Mouse (Mus musculus) liver, embryonic 12.5 days (tissue): ENCODE results near the gene Gramd1c. TPM values are rescaled to one million over a fixed set of nuclear protein-coding genes. Genes with fewer than 3 reads are reported as not detected.

ENCODE experiments used
- ATAC-seq: fragments of 200-750 bp; cut with Nextera tagmentation; 2 replicates; pipeline ENCODE4 v1.8.0; 2017; ENCODE audit warnings: moderate number of reproducible peaks, mild to moderate bottlenecking, moderate library complexity
- H3K27ac ChIP-seq: fragments of 300-500 bp; sonication (generic); 2 replicates; pipeline ENCODE4 v1.5.1; 2016; ENCODE audit warnings: mild to moderate bottlenecking
- H3K27me3 ChIP-seq: fragments of 300-500 bp; sonication (generic); replicated peaks from 2 replicates; pipeline ENCODE4 v1.6.1; 2016; ENCODE audit warnings: mild to moderate bottlenecking, moderate library complexity
- H3K36me3 ChIP-seq: fragments of 300-500 bp; sonication (generic); 2 replicates; pipeline ENCODE4 v1.6.1; 2016; ENCODE audit warnings: mild to moderate bottlenecking, moderate library complexity
- H3K4me1 ChIP-seq: fragments of 300-500 bp; sonication (generic); 2 replicates; pipeline ENCODE4 v1.6.1; 2016
- H3K4me2 ChIP-seq: fragments of 300-500 bp; sonication (generic); 2 replicates; pipeline ENCODE4 v1.6.1; 2016; ENCODE audit warnings: mild to moderate bottlenecking, moderate library complexity
- H3K4me3 ChIP-seq: fragments of 300-500 bp; sonication (generic); 2 replicates; pipeline ENCODE4 v1.5.1; 2016; ENCODE audit warnings: mild to moderate bottlenecking, moderate library complexity
- H3K9ac ChIP-seq: fragments of 300-500 bp; sonication (generic); 2 replicates; pipeline ENCODE4 v1.6.1; 2016; ENCODE audit warnings: mild to moderate bottlenecking, moderate library complexity
- H3K9me3 ChIP-seq: fragments of 300-500 bp; sonication (generic); replicated peaks from 2 replicates; pipeline ENCODE4 v1.6.1; 2016; ENCODE audit warnings: mild to moderate bottlenecking, moderate library complexity
- WGBS: fragments of 180-500 bp; shearing (Covaris S2); methylation state at CpG from one replicate; pipeline ENCODE4 v1.1.7; 2016; ENCODE audit not compliant: insufficient replicate concordance; 5-methylcytosine and 5-hydroxymethylcytosine counted together
- microRNA-seq: library from miRNA; unstranded; fragments of <30 nt; microRNA quantifications from one replicate; pipeline ENCODE4, GENCODE M21; 2017
- polyA plus RNA-seq: library from polyadenylated mRNA; unstranded; fragments of >200 nt; fragmentation: Nextera tagmentation; extraction: Ambion mirVana; gene quantifications from 2 replicates; pipeline ENCODE4 v1.2.1, GENCODE M21; 2016

Gramd1c gene
- polyA plus RNA-seq, 1 experiment from 2014 or later, result 3.7 TPM

DNA sequence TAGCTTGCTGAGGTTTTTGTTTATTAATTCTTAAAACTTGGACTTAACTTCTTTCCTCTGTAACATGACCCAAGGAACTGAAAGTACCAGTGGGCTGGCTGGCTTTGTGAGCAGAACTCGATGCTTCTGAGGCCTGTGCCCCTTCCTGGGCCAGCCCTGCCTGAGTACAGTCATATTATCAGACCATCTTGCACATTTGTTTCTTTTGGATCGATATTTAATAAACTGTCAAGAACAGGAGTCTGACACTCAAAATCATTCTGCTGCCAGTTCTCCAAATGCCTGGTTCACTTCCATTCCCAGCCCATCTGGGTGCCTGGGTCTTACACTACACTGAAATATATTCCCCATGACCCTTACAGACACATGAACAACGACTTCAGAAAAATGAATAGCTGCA is 117.3 kb downstream of the Gramd1c start:
- 53% methylated on average over 3 of the region's 3 CpGs for WGBS
- Histone ChIP-seq H3K4me1 (no peaks in the 10 kb centered on the region), H3K4me2 (no peak overlapping the region), H3K9ac (no peak overlapping the region), H3K27me3 (no peaks in the 10 kb centered on the region), H3K27ac (no peak overlapping the region), H3K4me3 (no peak overlapping the region), H3K9me3 (no peaks in the 10 kb centered on the region), H3K36me3 (no peaks in the 10 kb centered on the region)
- ATAC-seq, result no peak

DNA sequence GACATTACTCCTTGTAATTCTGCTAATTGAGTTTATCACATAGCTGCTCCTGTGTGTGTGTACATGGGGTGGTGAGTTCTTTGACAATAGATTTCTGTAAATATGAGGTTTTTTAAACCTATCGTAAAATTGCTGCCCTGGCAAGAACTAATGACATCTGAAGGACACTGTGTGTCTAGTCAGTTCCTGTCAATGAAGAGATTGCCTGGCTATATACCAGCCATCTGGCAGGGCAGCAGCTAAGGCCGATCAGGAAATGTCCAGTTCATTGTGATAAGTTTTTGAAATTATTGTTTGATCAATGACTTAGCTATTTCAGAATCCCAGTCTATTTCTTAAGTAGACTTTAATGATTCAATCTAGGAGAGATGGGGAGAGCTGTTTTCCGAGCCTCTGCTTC is 117.8 kb downstream of the Gramd1c start:
- ATAC-seq, result no peak
- Histone ChIP-seq H3K4me3 (no peak overlapping the region), H3K9me3 (no peaks in the 10 kb centered on the region), H3K4me1 (no peaks in the 10 kb centered on the region), H3K27me3 (no peaks in the 10 kb centered on the region), H3K9ac (no peak overlapping the region), H3K27ac (no peak overlapping the region), H3K4me2 (no peak overlapping the region), H3K36me3 (no peaks in the 10 kb centered on the region)
- WGBS, result 73% methylated on average over 3 of the region's 3 CpGs

DNA sequence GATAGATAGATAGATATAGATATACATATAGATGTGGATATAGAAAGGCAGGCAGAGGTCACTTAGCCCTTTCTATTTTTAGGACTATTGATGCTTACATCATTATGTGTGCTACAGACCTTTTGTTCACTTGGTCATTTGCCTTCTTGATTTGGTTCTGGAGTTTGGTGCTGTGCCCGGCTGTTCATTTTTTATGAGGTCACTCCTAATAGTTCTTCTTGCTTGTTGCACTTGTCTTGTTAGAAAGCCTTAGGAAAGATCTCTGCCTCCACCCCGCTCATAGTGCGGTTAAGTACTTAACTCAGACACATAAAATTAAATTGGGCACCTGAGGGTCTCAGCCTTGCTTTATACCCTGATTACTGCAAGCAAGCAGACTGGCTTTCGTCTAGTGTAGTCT is 122.3 kb downstream of the Gramd1c start:
- ATAC-seq, result no peak
- WGBS, result 90% methylated on average over 4 of the region's 4 CpGs

DNA sequence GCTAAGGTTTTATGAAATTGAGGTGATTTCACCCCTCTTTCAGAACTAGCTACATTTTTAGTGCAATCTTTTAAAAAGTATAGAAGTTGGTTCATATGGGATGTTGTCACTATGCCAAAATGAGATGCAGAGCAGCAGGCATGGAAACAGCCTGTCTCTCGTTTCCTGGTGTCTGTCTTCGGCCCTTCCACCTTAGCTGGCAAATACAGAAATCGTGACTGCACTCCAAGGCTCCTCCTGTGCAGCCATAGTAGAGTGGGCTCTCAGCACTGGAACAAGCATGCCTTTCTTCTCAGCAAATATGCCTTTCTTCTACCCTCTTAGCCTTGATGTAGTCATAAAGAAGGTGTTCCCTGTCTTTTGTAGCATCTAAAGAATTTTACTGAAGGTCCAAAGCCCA is 127.3 kb downstream of the Gramd1c start:
- no peak overlapping the region for H3K27ac ChIP-seq
- no peak overlapping the region for H3K4me3 ChIP-seq
- H3K9me3 ChIP-seq, result no peaks in the 10 kb centered on the region
- H3K27me3 ChIP-seq, result no peaks in the 10 kb centered on the region
- peaks cover 6% of the 10 kb centered on the region for H3K4me1 ChIP-seq
- 60% methylated on average over 3 of the region's 3 CpGs for WGBS
- H3K36me3 ChIP-seq, result no peaks in the 10 kb centered on the region
- ATAC-seq, result no peak
- no peak overlapping the region for H3K9ac ChIP-seq
- H3K4me2 ChIP-seq, result no peak overlapping the region

More for the DNA sequence above, 122.3 kb downstream of the Gramd1c start:
- H3K27me3 ChIP-seq, result no peaks in the 10 kb centered on the region
- H3K4me1 ChIP-seq, result peaks cover 6% of the 10 kb centered on the region
- no peak overlapping the region for H3K4me2 ChIP-seq
- H3K36me3 ChIP-seq, result no peaks in the 10 kb centered on the region
- no peak overlapping the region for H3K4me3 ChIP-seq
- no peak overlapping the region for H3K27ac ChIP-seq
- H3K9ac ChIP-seq, result no peak overlapping the region
- H3K9me3 ChIP-seq, result no peaks in the 10 kb centered on the region

DNA sequence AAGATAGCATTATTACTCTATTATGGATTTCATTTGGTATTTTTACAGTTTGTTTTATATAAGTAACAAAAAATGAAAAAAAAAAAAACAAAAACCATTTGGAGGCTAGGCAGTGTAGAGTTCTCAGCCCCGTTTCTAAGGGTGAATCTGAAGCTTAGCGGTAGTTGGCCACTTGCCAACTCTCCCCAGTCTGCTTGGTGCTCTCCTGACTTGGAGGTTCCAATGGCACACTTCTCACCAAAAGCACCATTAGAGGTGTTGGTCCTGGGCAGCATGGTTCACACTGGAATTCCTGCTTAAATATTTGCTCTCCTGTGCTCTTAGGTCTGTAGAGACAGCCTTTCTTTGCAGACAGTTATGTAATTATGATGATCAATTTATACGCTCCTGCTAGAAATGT is 127.8 kb downstream of the Gramd1c start:
- Histone ChIP-seq H3K27ac (no peak overlapping the region), H3K27me3 (no peaks in the 10 kb centered on the region), H3K9me3 (no peaks in the 10 kb centered on the region), H3K9ac (no peak overlapping the region), H3K36me3 (no peaks in the 10 kb centered on the region), H3K4me2 (no peak overlapping the region), H3K4me3 (no peak overlapping the region), H3K4me1 (peaks cover 6% of the 10 kb centered on the region)
- 78% methylated on average over 3 of the region's 3 CpGs for WGBS
- ATAC-seq, result no peak

DNA sequence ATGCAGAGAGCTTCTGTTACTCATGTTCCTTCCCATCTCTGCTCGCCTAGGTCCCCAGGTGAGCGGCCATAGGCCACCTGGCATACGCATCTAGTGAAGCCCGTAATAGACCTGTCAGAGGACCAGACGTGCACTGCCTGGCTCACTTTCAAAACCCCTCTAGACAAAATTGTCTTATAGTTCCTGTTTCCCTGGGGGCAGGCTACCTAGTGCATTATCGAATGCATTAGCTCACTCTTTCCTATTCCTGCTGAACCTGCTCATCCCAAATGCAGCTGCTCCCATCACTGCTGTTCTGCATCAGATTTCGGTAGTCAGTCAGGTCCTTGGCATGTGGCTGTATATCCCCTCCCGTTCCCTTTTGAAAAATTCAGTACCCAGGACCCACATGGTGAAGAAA is 128.3 kb downstream of the Gramd1c start:
- H3K27ac ChIP-seq, result no peak overlapping the region
- H3K4me1 ChIP-seq, result peaks cover 6% of the 10 kb centered on the region
- no peak for ATAC-seq
- 77% methylated on average over 8 of the region's 8 CpGs for WGBS
- H3K9ac ChIP-seq, result no peak overlapping the region
- H3K4me3 ChIP-seq, result no peak overlapping the region
- no peaks in the 10 kb centered on the region for H3K36me3 ChIP-seq
- no peaks in the 10 kb centered on the region for H3K9me3 ChIP-seq
- no peaks in the 10 kb centered on the region for H3K27me3 ChIP-seq
- H3K4me2 ChIP-seq, result no peak overlapping the region

DNA sequence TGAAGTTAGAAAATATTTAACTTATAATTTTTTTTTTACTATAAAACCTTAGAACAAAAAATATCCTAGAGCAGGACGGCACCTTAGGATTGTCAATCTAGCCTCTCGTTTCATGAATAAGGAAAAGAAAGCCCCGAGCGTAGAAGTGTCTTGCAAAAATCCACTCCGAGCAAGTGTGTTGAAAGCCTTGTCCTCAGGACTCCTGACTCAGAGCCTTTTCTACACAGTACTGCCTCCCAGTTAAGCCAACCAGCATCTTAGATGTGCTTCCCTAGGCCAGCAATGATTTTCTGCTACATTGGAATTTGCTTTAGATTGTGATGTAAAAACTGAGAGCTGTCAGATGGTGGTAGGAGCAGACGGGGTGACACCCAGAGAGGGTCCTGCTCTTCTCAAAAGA is 130.1 kb downstream of the Gramd1c start:
- no peaks in the 10 kb centered on the region for H3K36me3 ChIP-seq
- no peak overlapping the region for H3K4me3 ChIP-seq
- H3K4me2 ChIP-seq, result no peak overlapping the region
- no peaks in the 10 kb centered on the region for H3K9me3 ChIP-seq
- WGBS, result 76% methylated on average over 6 of the region's 6 CpGs
- no peak for ATAC-seq
- H3K27ac ChIP-seq, result no peak overlapping the region
- H3K9ac ChIP-seq, result no peak overlapping the region
- peaks cover 6% of the 10 kb centered on the region for H3K4me1 ChIP-seq
- H3K27me3 ChIP-seq, result no peaks in the 10 kb centered on the region

- Histone ChIP-seq H3K36me3 (no peaks in the 10 kb centered on the region), H3K4me2 (no peak overlapping the region), H3K9me3 (no peaks in the 10 kb centered on the region), H3K4me1 (peaks cover 6% of the 10 kb centered on the region), H3K9ac (no peak overlapping the region), H3K27me3 (no peaks in the 10 kb centered on the region), H3K4me3 (no peak overlapping the region), H3K27ac (no peak overlapping the region)
- no peak for ATAC-seq
- WGBS, result 69% methylated on average over 7 of the region's 7 CpGs
Measured at GRCm38 (mm10) chr16:43932319-43932718, 130.8 kb downstream of the Gramd1c start.

DNA sequence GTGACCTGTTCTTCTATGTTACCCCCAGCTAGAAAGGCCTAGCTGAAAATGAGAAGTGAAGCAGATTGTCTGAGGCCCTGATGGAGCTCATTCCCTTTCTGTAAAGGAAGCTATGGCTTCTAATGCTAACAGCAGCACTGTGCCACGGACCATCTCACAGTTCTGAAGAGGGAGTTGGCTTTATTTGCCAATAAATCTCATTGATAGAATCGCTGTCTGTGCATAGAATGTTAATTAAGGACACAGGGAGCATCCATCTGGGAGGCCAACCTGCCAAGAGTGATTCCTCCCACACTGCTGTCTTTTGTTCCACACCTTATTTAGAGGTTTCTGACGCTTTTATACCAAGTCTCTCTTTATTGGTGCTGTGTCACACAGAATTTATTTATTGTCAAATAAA is 131.6 kb downstream of the Gramd1c start:
- H3K27me3 ChIP-seq, result no peaks in the 10 kb centered on the region
- no peak for ATAC-seq
- WGBS, result 64% methylated on average over 3 of the region's 3 CpGs

DNA sequence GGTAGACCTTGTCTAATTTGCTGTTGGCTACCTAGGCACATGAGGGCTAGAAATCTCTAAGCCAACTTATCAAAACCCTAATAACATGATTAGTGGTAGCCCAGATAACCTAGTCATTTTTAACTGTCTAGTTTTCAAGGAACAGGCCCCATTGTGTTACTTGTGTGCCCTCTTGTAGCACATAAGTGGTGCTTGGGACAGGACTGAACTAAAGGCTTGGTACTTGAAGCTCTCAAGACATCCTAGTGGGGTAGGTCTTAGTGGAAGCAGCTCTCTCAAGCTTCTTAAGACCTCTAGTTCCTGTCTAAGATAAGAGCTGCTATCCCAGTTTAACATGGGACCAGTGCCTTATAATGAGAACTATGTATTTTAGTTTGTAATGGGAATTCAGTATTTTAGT is 132.6 kb downstream of the Gramd1c start:
- no peak for ATAC-seq
- no peak overlapping the region for H3K4me3 ChIP-seq
- no peaks in the 10 kb centered on the region for H3K4me1 ChIP-seq
- H3K9ac ChIP-seq, result no peak overlapping the region
- H3K4me2 ChIP-seq, result no peak overlapping the region
- no peaks in the 10 kb centered on the region for H3K9me3 ChIP-seq
- no peak overlapping the region for H3K27ac ChIP-seq
- no peaks in the 10 kb centered on the region for H3K27me3 ChIP-seq
- H3K36me3 ChIP-seq, result no peaks in the 10 kb centered on the region

More for the DNA sequence above, 131.6 kb downstream of the Gramd1c start:
- H3K9me3 ChIP-seq, result no peaks in the 10 kb centered on the region
- H3K4me3 ChIP-seq, result no peak overlapping the region
- no peak overlapping the region for H3K4me2 ChIP-seq
- no peak overlapping the region for H3K27ac ChIP-seq
- peaks cover 1% of the 10 kb centered on the region for H3K4me1 ChIP-seq
- H3K9ac ChIP-seq, result no peak overlapping the region
- no peaks in the 10 kb centered on the region for H3K36me3 ChIP-seq

Small RNAs within 50 kb of the gene (microRNA-seq; reads per million reads assigned to microRNA genes)
- gene Mir3470b, result not detected

Other genes with a start within 250 kb of the Gramd1c start
- 5.3 and 5.5 TPM in 2 replicates for gene Ccdc191, start 173.5 kb downstream of the Gramd1c start, polyA plus RNA-seq
- gene Qtrt2, start 136.5 kb downstream of the Gramd1c start, polyA plus RNA-seq, result 11.9 and 13.4 TPM in 2 replicates
- 0.48 and 0.66 TPM in 2 replicates for gene Zdhhc23, start 83.6 kb downstream of the Gramd1c start, polyA plus RNA-seq
- gene Atp6v1a, start 76.4 kb upstream of the Gramd1c start, polyA plus RNA-seq, result 27.2 and 28.0 TPM in 2 replicates
- 129 and 132 TPM in 2 replicates for gene Naa50, start 76.5 kb upstream of the Gramd1c start, polyA plus RNA-seq
- 2.5 and 2.9 TPM in 2 replicates for gene Usf3, start 109.9 kb upstream of the Gramd1c start, polyA plus RNA-seq